Mouse (Mus musculus) liver, embryonic 16.5 days (tissue): ENCODE data around the gene Gm49721. TPM values are rescaled to one million over a fixed set of nuclear protein-coding genes. Genes with fewer than 3 reads are reported as not detected.
A peak's percentile ranks its signal among the peaks of the same experiment; 100 is the strongest.
"Not testable (repeated sequence)": the region's sequence is repeated elsewhere in the genome, so short reads cannot be mapped to it uniquely, and the experiment has no call there.

Experiments
- ATAC-seq: fragments of 200-750 bp; cut with Nextera tagmentation; 2 replicates; pipeline ENCODE4 v1.8.0; 2017; ENCODE audit warnings: low read depth, mild to moderate bottlenecking, moderate number of reproducible peaks, moderate library complexity
- H3K27ac ChIP-seq: fragments of 300-500 bp; sonication (generic); 2 replicates; pipeline ENCODE4 v1.5.1; 2014; ENCODE audit warnings: mild to moderate bottlenecking, low read length
- H3K27me3 ChIP-seq: fragments of 300-500 bp; sonication (generic); 2 replicates; pipeline ENCODE4 v1.6.1; 2014; ENCODE audit warnings: low read depth, low read length, mixed read lengths; ENCODE audit not compliant: control insufficient read depth, insufficient read depth
- H3K36me3 ChIP-seq: fragments of 300-500 bp; sonication (generic); 2 replicates; pipeline ENCODE4 v1.6.1; 2014; ENCODE audit warnings: mild to moderate bottlenecking; ENCODE audit not compliant: control insufficient read depth, insufficient read depth
- H3K4me1 ChIP-seq: fragments of 300-500 bp; sonication (generic); 2 replicates; pipeline ENCODE4 v1.6.1; 2014; ENCODE audit warnings: low read depth, low read length, mixed read lengths; ENCODE audit not compliant: control insufficient read depth
- H3K4me2 ChIP-seq: fragments of 300-500 bp; sonication (generic); 2 replicates; pipeline ENCODE4 v1.6.1; 2014; ENCODE audit warnings: low read depth, low read length, mixed read lengths
- H3K4me3 ChIP-seq: fragments of 300-500 bp; sonication (generic); 2 replicates; pipeline ENCODE4 v1.5.1; 2014; ENCODE audit warnings: low read depth, mild to moderate bottlenecking, low read length
- H3K9ac ChIP-seq: fragments of 300-500 bp; sonication (generic); 2 replicates; pipeline ENCODE4 v1.6.1; 2014; ENCODE audit warnings: low read depth, low read length
- H3K9me3 ChIP-seq: fragments of 300-500 bp; sonication (generic); replicated peaks from 2 replicates; pipeline ENCODE4 v1.6.1; 2016; ENCODE audit warnings: low read length; ENCODE audit not compliant: control insufficient read depth
- WGBS: fragments of 180-500 bp; shearing (Covaris S2); extraction: QIAGEN DNeasy Blood & Tissue Kit; methylation state at CpG from one replicate; pipeline ENCODE4 v1.1.7; 2014; ENCODE audit not compliant: insufficient replicate concordance; 5-methylcytosine and 5-hydroxymethylcytosine counted together
- polyA plus RNA-seq: library from polyadenylated mRNA; unstranded; fragments of >200 nt; fragmentation: Nextera tagmentation; extraction: Ambion mirVana; gene quantifications from 2 replicates; pipeline ENCODE4 v1.2.1, GENCODE M21; 2015

Gm49721 gene
- polyA plus RNA-seq, 1 experiment from 2014 or later, result not detected

- H3K4me1 ChIP-seq, H3K36me3 ChIP-seq, ATAC-seq, H3K9me3 ChIP-seq, H3K27ac ChIP-seq, H3K27me3 ChIP-seq: not testable (repeated sequence)
- peak overlapping the region; percentile 53 for H3K4me2 ChIP-seq
- H3K9ac ChIP-seq, result peak overlapping the region; percentile 47; the same call in 1 of the 2 replicates
- H3K4me3 ChIP-seq, result peak overlapping the region; percentile 64
- WGBS, result under 1% methylated on average over 12 of the region's 12 CpGs
Observed at GRCm38 (mm10) chr17:6960349-6960748, 18.4 kb upstream of the Gm49721 start.

GRCm38 (mm10) chr17:6960776-6961175 is 17.9 kb upstream of the Gm49721 start, which contains the start of gene Tagap1:
Gene Tagap1, minus strand, starts transcription at chr17:6961156.
- not testable (repeated sequence) for H3K27me3 ChIP-seq, H3K4me1 ChIP-seq, H3K27ac ChIP-seq, H3K9me3 ChIP-seq, H3K36me3 ChIP-seq
- ATAC-seq, result peak; percentile 36
- under 1% methylated on average over 43 of the region's 51 CpGs for WGBS
- Histone ChIP-seq H3K9ac (peak within 1 kb of the TSS; percentile 47), H3K4me2 (peak within 1 kb of the TSS; percentile 65), H3K4me3 (peak within 1 kb of the TSS; percentile 64)

- not testable (repeated sequence) for H3K4me1 ChIP-seq, H3K9ac ChIP-seq, H3K27ac ChIP-seq, H3K9me3 ChIP-seq, H3K36me3 ChIP-seq, H3K27me3 ChIP-seq
- ATAC-seq, result peak; percentile 97
- WGBS, result under 1% methylated on average over 15 of the region's 48 CpGs
- peak overlapping the region; percentile 65 for H3K4me2 ChIP-seq
- peak overlapping the region; percentile 46 for H3K4me3 ChIP-seq
Observed at GRCm38 (mm10) chr17:6961181-6962000, 17.3 kb upstream of the Gm49721 start.

GRCm38 (mm10) chr17:6962339-6962738 is 16.4 kb upstream of the Gm49721 start:
- H3K27me3 ChIP-seq, H3K4me3 ChIP-seq, H3K36me3 ChIP-seq, ATAC-seq, H3K4me2 ChIP-seq, H3K27ac ChIP-seq, H3K9me3 ChIP-seq, H3K9ac ChIP-seq, H3K4me1 ChIP-seq: not testable (repeated sequence)
- WGBS, result 59% methylated on average over 3 of the region's 6 CpGs

GRCm38 (mm10) chr17:6962936-6963335 is 15.8 kb upstream of the Gm49721 start:
- not testable (repeated sequence) for H3K4me3 ChIP-seq, H3K27ac ChIP-seq, H3K4me1 ChIP-seq, ATAC-seq, H3K4me2 ChIP-seq, H3K36me3 ChIP-seq, H3K27me3 ChIP-seq, H3K9ac ChIP-seq, H3K9me3 ChIP-seq
- WGBS, result 60% methylated on average over 4 of the region's 4 CpGs

GRCm38 (mm10) chr17:6965364-6965763 is 13.3 kb upstream of the Gm49721 start:
- H3K27me3 ChIP-seq, H3K9ac ChIP-seq, H3K4me2 ChIP-seq, H3K4me3 ChIP-seq, H3K36me3 ChIP-seq, H3K27ac ChIP-seq, H3K9me3 ChIP-seq, ATAC-seq, H3K4me1 ChIP-seq: not testable (repeated sequence)
- 6% methylated on average over 5 of the region's 6 CpGs for WGBS

GRCm38 (mm10) chr17:6967673-6968072 is 11.0 kb upstream of the Gm49721 start:
- 14% methylated on average over 1 of the region's 1 CpGs for WGBS
- H3K4me3 ChIP-seq, H3K4me1 ChIP-seq, H3K27ac ChIP-seq, H3K9me3 ChIP-seq, H3K9ac ChIP-seq, H3K36me3 ChIP-seq, H3K27me3 ChIP-seq, H3K4me2 ChIP-seq: not testable (repeated sequence)
- ATAC-seq, result peak; percentile 62

GRCm38 (mm10) chr17:6970334-6970733 is 8.4 kb upstream of the Gm49721 start, which contains the start of gene Rnaset2b:
Gene Rnaset2b, plus strand, starts transcription at chr17:6970634.
- not testable (repeated sequence) for H3K36me3 ChIP-seq, H3K9me3 ChIP-seq, H3K27me3 ChIP-seq, H3K4me3 ChIP-seq, ATAC-seq, H3K4me2 ChIP-seq, H3K27ac ChIP-seq, H3K4me1 ChIP-seq, H3K9ac ChIP-seq
- no CpG with 5 or more reads among the region's 8 CpGs for WGBS

GRCm38 (mm10) chr17:6971238-6971637 is 7.5 kb upstream of the Gm49721 start:
- not testable (repeated sequence) for ATAC-seq, H3K27me3 ChIP-seq, H3K4me3 ChIP-seq, H3K36me3 ChIP-seq, H3K27ac ChIP-seq, H3K4me1 ChIP-seq, H3K9me3 ChIP-seq, H3K9ac ChIP-seq, H3K4me2 ChIP-seq
- WGBS, result 71% methylated on average over 7 of the region's 8 CpGs
